Mouse (Mus musculus): ENCODE results near the gene Tcf15. TPM values are rescaled to one million over a fixed set of nuclear protein-coding genes. Genes with fewer than 3 reads are reported as not detected.

Gene Tcf15
- polyA plus RNA-seq, 1 experiment from 2014 or later: 5.7 TPM

- Histone ChIP-seq H3K27me3 (ENCODE audit: control insufficient read depth, insufficient read depth, low read length) (no peaks in the 10 kb centered on the region), H3K9ac (ENCODE audit: low read length) (no peak overlapping the region), H3K4me3 (replicated peaks; ENCODE audit: low read length) (no peak overlapping the region), H3K9me3 (replicated peaks; ENCODE audit: control insufficient read depth, low read length) (no peaks in the 10 kb centered on the region), H3K27ac (ENCODE audit: low read length) (no peak overlapping the region), H3K4me2 (ENCODE audit: low read depth, low read length) (no peak overlapping the region), H3K4me1 (ENCODE audit: control insufficient read depth, insufficient read depth, low read length) (no peaks in the 10 kb centered on the region), H3K36me3 (ENCODE audit: control insufficient read depth, insufficient read depth, low read length) (no peaks in the 10 kb centered on the region)
- ATAC-seq (ENCODE audit: insufficient read depth, low FRiP score): no peak
- WGBS: 97% methylated on average over 1 of the region's 1 CpGs
Observed at GRCm38 (mm10) chr2:152169377-152169776, 26.0 kb downstream of the Tcf15 start.

GRCm38 (mm10) chr2:152174861-152175260, 31.5 kb downstream of the Tcf15 start:
- no peaks in the 10 kb centered on the region for H3K27me3 ChIP-seq (ENCODE audit: control insufficient read depth, insufficient read depth, low read length)
- H3K27ac ChIP-seq (ENCODE audit: low read length): no peak overlapping the region
- H3K4me3 ChIP-seq (replicated peaks; ENCODE audit: low read length): no peak overlapping the region
- no peaks in the 10 kb centered on the region for H3K4me1 ChIP-seq (ENCODE audit: control insufficient read depth, insufficient read depth, low read length)
- no peaks in the 10 kb centered on the region for H3K36me3 ChIP-seq (ENCODE audit: control insufficient read depth, insufficient read depth, low read length)
- no peak overlapping the region for H3K4me2 ChIP-seq (ENCODE audit: low read depth, low read length)
- 89% methylated on average over 3 of the region's 3 CpGs for WGBS
- H3K9ac ChIP-seq (ENCODE audit: low read length): no peak overlapping the region
- H3K9me3 ChIP-seq (replicated peaks; ENCODE audit: control insufficient read depth, low read length): no peaks in the 10 kb centered on the region
- no peak for ATAC-seq (ENCODE audit: insufficient read depth, low FRiP score)

DNA sequence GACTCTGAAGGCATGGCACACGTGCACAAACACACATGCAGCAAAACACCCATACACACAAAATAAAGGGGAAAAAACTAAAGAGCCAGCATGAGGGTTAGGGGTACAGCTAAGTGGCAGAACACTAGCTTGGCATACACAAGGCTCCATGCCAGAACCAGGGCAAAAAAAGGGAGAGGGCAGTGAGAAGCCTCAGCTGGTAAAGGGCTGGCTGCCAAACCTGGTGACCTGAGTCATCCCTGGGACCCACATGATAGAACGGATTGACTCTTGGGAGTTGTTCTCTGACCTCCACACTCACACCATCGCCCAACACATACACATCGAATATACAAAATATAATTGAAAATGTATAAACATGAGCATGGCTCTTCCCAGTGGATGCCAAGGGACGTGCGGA, 33.3 kb downstream of the Tcf15 start:
- Histone ChIP-seq H3K4me2 (ENCODE audit: low read depth, low read length) (no peak overlapping the region), H3K27me3 (ENCODE audit: control insufficient read depth, insufficient read depth, low read length) (no peaks in the 10 kb centered on the region), H3K9me3 (replicated peaks; ENCODE audit: control insufficient read depth, low read length) (no peaks in the 10 kb centered on the region), H3K9ac (ENCODE audit: low read length) (no peak overlapping the region), H3K27ac (ENCODE audit: low read length) (no peak overlapping the region), H3K36me3 (ENCODE audit: control insufficient read depth, insufficient read depth, low read length) (no peaks in the 10 kb centered on the region), H3K4me3 (replicated peaks; ENCODE audit: low read length) (no peak overlapping the region), H3K4me1 (ENCODE audit: control insufficient read depth, insufficient read depth, low read length) (peaks cover 4% of the 10 kb centered on the region; the same call in 1 of the 2 replicates)
- no peak for ATAC-seq (ENCODE audit: insufficient read depth, low FRiP score)
- WGBS: 70% methylated on average over 6 of the region's 6 CpGs

- peak; percentile 76; the same call in 1 of the 2 replicates for ATAC-seq (ENCODE audit: insufficient read depth, low FRiP score)
- Histone ChIP-seq H3K4me3 (replicated peaks; ENCODE audit: low read length) (no peak overlapping the region), H3K27me3 (ENCODE audit: control insufficient read depth, insufficient read depth, low read length) (no peaks in the 10 kb centered on the region), H3K9me3 (replicated peaks; ENCODE audit: control insufficient read depth, low read length) (no peaks in the 10 kb centered on the region), H3K4me2 (ENCODE audit: low read depth, low read length) (0 out of 2 replicates have a peak overlapping the region, but pooled peaks have one; percentile 32), H3K36me3 (ENCODE audit: control insufficient read depth, insufficient read depth, low read length) (no peaks in the 10 kb centered on the region), H3K9ac (ENCODE audit: low read length) (no peak overlapping the region), H3K4me1 (ENCODE audit: control insufficient read depth, insufficient read depth, low read length) (peaks cover 4% of the 10 kb centered on the region; the same call in 1 of the 2 replicates), H3K27ac (ENCODE audit: low read length) (no peak overlapping the region)
- WGBS: 18% methylated on average over 24 of the region's 24 CpGs
Observed at GRCm38 (mm10) chr2:152177162-152177805, 33.9 kb downstream of the Tcf15 start.

DNA sequence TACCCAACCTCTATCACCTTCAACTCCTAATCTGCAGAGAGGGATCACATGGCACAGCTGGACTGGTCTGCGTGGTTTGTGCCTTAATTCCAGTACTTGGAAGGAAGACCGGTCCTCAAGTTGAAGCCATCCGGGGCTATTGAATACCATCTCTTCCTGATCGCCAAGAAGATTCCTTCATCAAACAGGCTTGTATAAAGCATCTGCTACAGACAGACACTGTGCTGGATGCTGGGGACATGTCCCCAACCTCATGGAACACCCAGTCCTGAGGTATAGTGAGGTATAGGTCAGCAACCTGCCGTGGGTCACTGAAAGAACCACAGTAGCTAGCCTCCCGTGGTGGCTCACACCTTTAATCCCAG, 34.4 kb downstream of the Tcf15 start:
- H3K9ac ChIP-seq (ENCODE audit: low read length): no peak overlapping the region
- H3K27ac ChIP-seq (ENCODE audit: low read length): no peak overlapping the region
- no peaks in the 10 kb centered on the region for H3K27me3 ChIP-seq (ENCODE audit: control insufficient read depth, insufficient read depth, low read length)
- H3K4me1 ChIP-seq (ENCODE audit: control insufficient read depth, insufficient read depth, low read length): peaks cover 4% of the 10 kb centered on the region; the same call in 1 of the 2 replicates
- H3K4me3 ChIP-seq (replicated peaks; ENCODE audit: low read length): no peak overlapping the region
- ATAC-seq (ENCODE audit: insufficient read depth, low FRiP score): no peak
- 77% methylated on average over 6 of the region's 6 CpGs for WGBS
- H3K4me2 ChIP-seq (ENCODE audit: low read depth, low read length): 0 out of 2 replicates have a peak overlapping the region, but pooled peaks have one; percentile 32
- H3K9me3 ChIP-seq (replicated peaks; ENCODE audit: control insufficient read depth, low read length): no peaks in the 10 kb centered on the region
- H3K36me3 ChIP-seq (ENCODE audit: control insufficient read depth, insufficient read depth, low read length): no peaks in the 10 kb centered on the region

DNA sequence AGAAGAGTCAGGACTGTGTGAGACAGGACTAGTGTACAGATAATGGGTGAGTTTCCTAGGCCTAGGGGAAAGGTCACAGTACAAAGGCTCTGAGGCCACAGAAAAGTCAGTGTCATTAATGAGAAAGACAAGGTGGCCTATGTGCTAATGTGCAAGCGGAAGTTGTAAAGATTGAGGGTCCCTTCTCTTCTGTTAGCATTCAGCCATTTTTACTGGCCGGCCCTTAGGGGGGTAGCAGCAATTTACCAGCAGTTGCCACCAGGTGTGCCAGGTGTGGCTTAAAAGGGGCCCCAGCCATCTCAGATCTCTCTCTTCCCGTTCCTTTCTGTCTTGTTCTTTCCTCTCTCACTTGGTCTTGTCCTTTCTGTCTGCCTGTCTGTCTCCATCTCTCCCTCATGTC, 35.0 kb downstream of the Tcf15 start:
- Histone ChIP-seq H3K4me1 (ENCODE audit: control insufficient read depth, insufficient read depth, low read length) (peaks cover 4% of the 10 kb centered on the region; the same call in 1 of the 2 replicates), H3K27me3 (ENCODE audit: control insufficient read depth, insufficient read depth, low read length) (no peaks in the 10 kb centered on the region), H3K9me3 (replicated peaks; ENCODE audit: control insufficient read depth, low read length) (no peaks in the 10 kb centered on the region), H3K27ac (ENCODE audit: low read length) (no peak overlapping the region), H3K4me2 (ENCODE audit: low read depth, low read length) (no peak overlapping the region), H3K4me3 (replicated peaks; ENCODE audit: low read length) (no peak overlapping the region), H3K36me3 (ENCODE audit: control insufficient read depth, insufficient read depth, low read length) (no peaks in the 10 kb centered on the region), H3K9ac (ENCODE audit: low read length) (no peak overlapping the region)
- WGBS: 78% methylated on average over 3 of the region's 3 CpGs
- no peak for ATAC-seq (ENCODE audit: insufficient read depth, low FRiP score)

DNA sequence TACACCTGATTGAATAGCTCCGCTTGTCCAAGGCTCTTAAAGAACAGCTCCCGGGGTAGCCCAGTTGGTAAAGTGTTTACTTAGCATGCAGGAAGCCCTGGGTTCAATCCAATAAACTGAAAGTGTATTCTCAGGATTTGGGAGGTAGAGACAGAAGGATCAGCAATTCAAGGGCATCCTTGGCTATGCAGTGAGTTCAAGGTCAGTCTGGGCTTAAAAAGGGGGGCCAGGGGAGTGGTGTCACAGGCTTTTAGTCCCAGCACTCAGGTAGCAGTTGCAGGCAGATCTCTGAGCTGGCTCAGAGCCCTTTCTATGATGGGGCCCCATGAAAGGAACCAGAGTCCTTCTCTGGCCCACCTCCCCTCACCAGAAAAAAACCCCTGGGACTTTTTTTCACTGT, 35.9 kb downstream of the Tcf15 start:
- no peak for ATAC-seq (ENCODE audit: insufficient read depth, low FRiP score)
- Histone ChIP-seq H3K9ac (ENCODE audit: low read length) (no peak overlapping the region), H3K4me1 (ENCODE audit: control insufficient read depth, insufficient read depth, low read length) (peaks cover 4% of the 10 kb centered on the region; the same call in 1 of the 2 replicates), H3K4me3 (replicated peaks; ENCODE audit: low read length) (no peak overlapping the region), H3K27me3 (ENCODE audit: control insufficient read depth, insufficient read depth, low read length) (no peaks in the 10 kb centered on the region), H3K27ac (ENCODE audit: low read length) (no peak overlapping the region), H3K36me3 (ENCODE audit: control insufficient read depth, insufficient read depth, low read length) (no peaks in the 10 kb centered on the region), H3K9me3 (replicated peaks; ENCODE audit: control insufficient read depth, low read length) (no peaks in the 10 kb centered on the region), H3K4me2 (ENCODE audit: low read depth, low read length) (no peak overlapping the region)
- 56% methylated on average over 2 of the region's 2 CpGs for WGBS

GRCm38 (mm10) chr2:152180323-152180722, 37.0 kb downstream of the Tcf15 start:
- no peak overlapping the region for H3K4me3 ChIP-seq (replicated peaks; ENCODE audit: low read length)
- no peak overlapping the region for H3K9ac ChIP-seq (ENCODE audit: low read length)
- no peaks in the 10 kb centered on the region for H3K36me3 ChIP-seq (ENCODE audit: control insufficient read depth, insufficient read depth, low read length)
- no peaks in the 10 kb centered on the region for H3K27me3 ChIP-seq (ENCODE audit: control insufficient read depth, insufficient read depth, low read length)
- H3K9me3 ChIP-seq (replicated peaks; ENCODE audit: control insufficient read depth, low read length): no peaks in the 10 kb centered on the region
- ATAC-seq (ENCODE audit: insufficient read depth, low FRiP score): peak; percentile 70
- no peak overlapping the region for H3K4me2 ChIP-seq (ENCODE audit: low read depth, low read length)
- WGBS: 41% methylated on average over 6 of the region's 6 CpGs
- H3K4me1 ChIP-seq (ENCODE audit: control insufficient read depth, insufficient read depth, low read length): peaks cover 4% of the 10 kb centered on the region; the same call in 1 of the 2 replicates
- H3K27ac ChIP-seq (ENCODE audit: low read length): no peak overlapping the region

DNA sequence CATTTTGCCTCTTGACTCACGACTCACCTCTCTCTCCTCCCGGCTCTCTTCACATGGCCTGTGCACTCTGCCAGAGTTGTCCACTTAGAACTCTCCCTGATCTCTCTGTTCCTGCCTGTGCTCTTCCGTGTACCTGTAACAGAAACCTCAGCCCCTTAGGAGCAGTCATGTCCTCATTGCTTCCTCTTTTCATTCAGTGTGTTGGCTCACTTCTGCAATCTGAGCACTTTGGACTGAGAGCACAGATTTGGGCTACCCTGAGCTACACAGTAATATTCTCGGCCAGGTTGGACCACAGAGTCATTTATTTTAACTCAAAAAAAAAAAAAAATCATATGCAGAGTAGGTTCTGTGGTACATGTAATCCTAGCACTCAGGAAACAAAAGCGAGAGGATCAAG, 43.8 kb downstream of the Tcf15 start:
- WGBS: 79% methylated on average over 5 of the region's 5 CpGs
- Histone ChIP-seq H3K9me3 (replicated peaks; ENCODE audit: control insufficient read depth, low read length) (no peaks in the 10 kb centered on the region), H3K4me3 (replicated peaks; ENCODE audit: low read length) (no peak overlapping the region), H3K4me2 (ENCODE audit: low read depth, low read length) (no peak overlapping the region), H3K36me3 (ENCODE audit: control insufficient read depth, insufficient read depth, low read length) (no peaks in the 10 kb centered on the region), H3K4me1 (ENCODE audit: control insufficient read depth, insufficient read depth, low read length) (no peaks in the 10 kb centered on the region), H3K27ac (ENCODE audit: low read length) (no peak overlapping the region), H3K27me3 (ENCODE audit: control insufficient read depth, insufficient read depth, low read length) (no peaks in the 10 kb centered on the region), H3K9ac (ENCODE audit: low read length) (no peak overlapping the region)
- no peak for ATAC-seq (ENCODE audit: insufficient read depth, low FRiP score)
